Mouse (Mus musculus) olfactory bulb, adult 2 months (tissue): Measurements from ENCODE around the gene Gadd45a. TPM values are rescaled to one million over a fixed set of nuclear protein-coding genes. Genes with fewer than 3 reads are reported as not detected.
"Not testable (repeated sequence)": the region's sequence is repeated elsewhere in the genome, so short reads cannot be mapped to it uniquely, and the experiment has no call there.

Experiments
- H3K27ac ChIP-seq: fragments of 200-500 bp; 2 replicates; pipeline ENCODE4 v1.5.1; 2012; ENCODE audit warnings: low read depth, low read length; ENCODE audit not compliant: insufficient read depth
- H3K4me1 ChIP-seq: fragments of 200-500 bp; 2 replicates; pipeline ENCODE4 v1.6.1; 2012; ENCODE audit warnings: low read length; ENCODE audit not compliant: control insufficient read depth, insufficient read depth
- H3K4me3 ChIP-seq: fragments of 200-500 bp; 2 replicates; pipeline ENCODE4 v1.5.1; 2012; ENCODE audit warnings: mild to moderate bottlenecking, low read depth, low read length, moderate library complexity; ENCODE audit not compliant: insufficient read depth
- CTCF ChIP-seq: fragments of 200-500 bp; IDR thresholded peaks from 2 replicates; pipeline ENCODE4 v1.5.1; 2012; ENCODE audit warnings: low read depth, mild to moderate bottlenecking, low read length, moderate library complexity; ENCODE audit not compliant: insufficient read depth
- POLR2A ChIP-seq: fragments of 200-500 bp; IDR thresholded peaks from 2 replicates; pipeline ENCODE4 v1.6.1; 2012; ENCODE audit warnings: mild to moderate bottlenecking, low read depth, low read length, moderate library complexity; ENCODE audit not compliant: insufficient read depth
- WGBS: fragments of 180-500 bp; shearing (Covaris S2); methylation state at CpG from one replicate; pipeline ENCODE4 v1.1.7; 2018; 5-methylcytosine and 5-hydroxymethylcytosine counted together
- polyA plus RNA-seq: library from polyadenylated mRNA; stranded (reverse); fragments of >200 nt; gene quantifications from 2 replicates; pipeline ENCODE4 v1.2.4, GENCODE M21; 2012; ENCODE audit warnings: low replicate concordance; ENCODE audit not compliant: missing spikeins, insufficient read depth, insufficient read length

The Gadd45a gene
- polyA plus RNA-seq, 1 experiment: not detected

- 57% methylated on average over 5 of the region's 5 CpGs for WGBS
- no peak for TF ChIP-seq CTCF
- no peak for TF ChIP-seq POLR2A
These were observed 7.8 kb downstream of the Gadd45a start for GRCm38 (mm10) chr6:67029312-67029950.

GRCm38 (mm10) chr6:67027438-67028142, 9.7 kb downstream of the Gadd45a start:
- TF ChIP-seq CTCF: no peak
- TF ChIP-seq POLR2A: no peak
- 81% methylated on average over 9 of the region's 9 CpGs for WGBS
- no peaks in the 10 kb centered on the region for H3K4me1 ChIP-seq
- no peak overlapping the region for H3K4me3 ChIP-seq
- H3K27ac ChIP-seq: no peak overlapping the region

More at GRCm38 (mm10) chr6:67029312-67029950, 7.8 kb downstream of the Gadd45a start:
- no peak overlapping the region for H3K27ac ChIP-seq
- H3K4me1 ChIP-seq: no peaks in the 10 kb centered on the region
- H3K4me3 ChIP-seq: no peak overlapping the region

- no peak overlapping the region for H3K27ac ChIP-seq
- TF ChIP-seq POLR2A (no peak), CTCF (no peak)
- no peak overlapping the region for H3K4me3 ChIP-seq
- WGBS: 80% methylated on average over 3 of the region's 3 CpGs
- no peaks in the 10 kb centered on the region for H3K4me1 ChIP-seq
These were observed 10.6 kb downstream of the Gadd45a start for GRCm38 (mm10) chr6:67026661-67027060.

GRCm38 (mm10) chr6:67023729-67024128, 13.5 kb downstream of the Gadd45a start:
- TF ChIP-seq CTCF (no peak), POLR2A (no peak)
- no peak overlapping the region for H3K4me3 ChIP-seq
- H3K4me1 ChIP-seq: no peaks in the 10 kb centered on the region
- WGBS: 91% methylated on average over 4 of the region's 4 CpGs
- H3K27ac ChIP-seq: no peak overlapping the region

GRCm38 (mm10) chr6:67021308-67021707, 15.9 kb downstream of the Gadd45a start:
- Histone ChIP-seq H3K27ac (no peak overlapping the region), H3K4me1 (no peaks in the 10 kb centered on the region), H3K4me3 (no peak overlapping the region)
- 91% methylated on average over 5 of the region's 5 CpGs for WGBS
- TF ChIP-seq POLR2A: no peak

- H3K4me1 ChIP-seq: not testable (repeated sequence)
- WGBS: 91% methylated on average over 7 of the region's 7 CpGs
These were observed 18.3 kb downstream of the Gadd45a start for GRCm38 (mm10) chr6:67019001-67019400.

GRCm38 (mm10) chr6:67018365-67018764, 18.9 kb downstream of the Gadd45a start:
- Histone ChIP-seq H3K4me1 (no peaks in the 10 kb centered on the region; the same call in 1 of the 2 replicates), H3K4me3 (no peak overlapping the region), H3K27ac (no peak overlapping the region)
- 64% methylated on average over 4 of the region's 4 CpGs for WGBS
- no peak for TF ChIP-seq POLR2A
- TF ChIP-seq CTCF: no peak

More at GRCm38 (mm10) chr6:67019001-67019400, 18.3 kb downstream of the Gadd45a start:
- not testable (repeated sequence) for H3K4me3 ChIP-seq, H3K27ac ChIP-seq

- Histone ChIP-seq H3K4me3 (no peak overlapping the region), H3K4me1 (no peaks in the 10 kb centered on the region; the same call in 1 of the 2 replicates), H3K27ac (no peak overlapping the region)
- 74% methylated on average over 7 of the region's 7 CpGs for WGBS
- TF ChIP-seq CTCF (no peak), POLR2A (no peak)
These were observed 20.6 kb downstream of the Gadd45a start for GRCm38 (mm10) chr6:67016520-67017111.
